Mouse (Mus musculus) ES-E14 (cell line): ENCODE results near the gene Cd68.

Experiments
- HCFC1 ChIP-seq: IDR thresholded peaks from 2 replicates; pipeline ENCODE4 v1.6.1; 2012; ENCODE audit warnings: low read length, inconsistent platforms, borderline replicate concordance; ENCODE audit not compliant: insufficient read depth
- MAFK ChIP-seq: IDR thresholded peaks from 2 replicates; pipeline ENCODE4 v1.6.1; 2014; ENCODE audit warnings: mild to moderate bottlenecking, low read depth, low read length, inconsistent platforms; ENCODE audit not compliant: insufficient read depth
- ZC3H11A ChIP-seq: IDR thresholded peaks from 2 replicates; pipeline ENCODE4 v1.6.1; 2012; ENCODE audit warnings: low read depth, mild to moderate bottlenecking, inconsistent platforms, low read length, borderline replicate concordance
- ZNF384 ChIP-seq: IDR thresholded peaks from 2 replicates; pipeline ENCODE4 v1.6.1; 2012; ENCODE audit warnings: low read depth, low read length, inconsistent platforms

GRCm38 (mm10) chr11:69657462-69657881 is 8.5 kb downstream of the Cd68 start:
- no peak for TF ChIP-seq ZC3H11A
- no peak for TF ChIP-seq MAFK
- no peak for TF ChIP-seq HCFC1
- no peak for TF ChIP-seq ZNF384
